Mouse (Mus musculus) natural killer cell, adult 2 months (primary cell): ENCODE measurements around the gene Sulf2.
A peak's percentile ranks its signal among the peaks of the same experiment; 100 is the strongest.

ENCODE experiments used
- DNase-seq, 2 experiments: peaks; one replicate each; pipeline ENCODE4 v3.0.0; 2022; ENCODE audit warnings: low spot score in 2 of 2

The Sulf2 gene

GRCm38 (mm10) chr2:166059684-166060423 lies 95.6 kb downstream of the Sulf2 start:
- peak; percentile 45 to 55 for DNase-seq

DNA sequence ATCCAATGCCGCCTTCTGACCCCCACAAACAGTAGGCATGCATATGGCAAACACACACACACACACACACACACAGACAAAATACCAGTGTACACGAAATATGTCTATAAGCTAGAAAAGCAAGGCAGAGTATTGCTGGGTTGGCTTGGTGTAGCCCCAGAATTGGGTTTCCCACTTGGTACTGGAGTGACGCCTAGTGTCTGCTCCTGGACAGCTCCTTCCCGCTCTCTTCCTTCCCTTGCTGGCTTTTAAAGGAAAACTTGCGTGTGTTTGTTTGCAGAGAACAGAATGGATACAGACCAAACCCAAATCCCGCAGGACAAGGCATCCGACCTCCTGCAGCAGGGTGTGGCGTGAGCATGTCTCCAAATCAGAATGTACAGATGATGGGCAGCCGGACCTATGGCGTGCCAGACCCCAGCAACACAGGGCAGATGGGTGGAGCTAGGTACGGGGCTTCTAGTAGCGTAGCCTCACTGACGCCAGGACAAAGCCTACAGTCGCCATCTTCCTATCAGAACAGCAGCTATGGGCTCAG lies 101.4 kb downstream of the Sulf2 start:
- DNase-seq: no peak

DNA sequence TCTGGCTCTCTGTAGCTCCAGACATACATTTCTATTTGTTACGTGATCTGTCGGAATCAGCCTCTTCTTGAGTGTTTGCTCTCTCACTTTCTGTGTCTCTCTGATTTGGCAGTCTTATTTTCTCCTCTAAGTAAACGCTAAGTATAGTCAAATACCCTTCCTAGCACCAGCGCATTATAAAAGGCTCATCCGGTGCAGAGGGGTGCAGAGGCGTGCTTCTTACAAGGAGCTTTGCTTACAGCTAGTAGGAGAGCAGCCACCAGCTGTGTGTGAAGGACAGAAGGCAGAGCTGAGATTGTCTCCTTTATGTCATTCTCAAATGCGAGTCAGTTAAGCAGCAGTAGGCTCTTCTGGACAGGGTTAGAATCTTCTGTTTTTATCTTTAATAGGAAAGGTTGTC lies 103.5 kb downstream of the Sulf2 start:
- DNase-seq: no peak

DNA sequence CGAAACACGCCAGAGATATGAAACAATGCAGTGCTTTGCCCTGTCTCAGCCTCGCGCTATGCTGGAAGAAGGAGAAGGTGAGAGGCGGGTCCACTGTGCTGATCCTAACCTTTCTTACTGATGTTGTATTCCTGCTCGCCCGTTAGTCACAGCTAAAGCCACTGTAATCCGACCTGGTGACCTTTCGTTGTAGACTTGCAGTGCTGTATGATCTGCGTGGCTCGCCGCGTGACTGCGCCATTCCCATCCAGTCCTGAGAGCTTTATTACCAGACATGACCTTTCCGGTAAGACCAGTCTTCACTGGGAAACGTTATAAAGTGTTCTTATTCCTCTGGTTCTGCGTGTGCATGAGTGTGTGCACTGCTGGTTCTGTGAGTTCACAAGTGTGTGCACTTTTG lies 104.0 kb downstream of the Sulf2 start:
- DNase-seq: no peak

DNA sequence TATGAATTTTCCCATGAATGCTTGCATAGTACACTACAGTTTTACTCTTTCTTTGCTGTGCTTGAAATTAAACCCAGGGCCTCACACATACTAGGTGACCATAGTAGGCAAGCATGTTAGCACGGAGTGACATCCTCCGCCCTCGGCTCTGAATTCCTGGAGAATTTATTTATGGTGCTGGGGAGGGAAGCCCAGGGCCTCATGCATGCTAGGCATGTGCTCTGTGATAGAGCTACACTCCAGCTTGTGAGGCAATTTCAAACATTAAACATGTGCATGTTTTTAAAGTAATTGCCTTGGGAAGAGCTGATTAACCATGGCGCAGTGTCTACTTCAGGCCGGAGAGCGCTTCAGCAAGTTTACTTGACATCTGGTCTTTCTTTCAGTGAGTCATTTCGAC lies 106.6 kb downstream of the Sulf2 start:
- no peak for DNase-seq

DNA sequence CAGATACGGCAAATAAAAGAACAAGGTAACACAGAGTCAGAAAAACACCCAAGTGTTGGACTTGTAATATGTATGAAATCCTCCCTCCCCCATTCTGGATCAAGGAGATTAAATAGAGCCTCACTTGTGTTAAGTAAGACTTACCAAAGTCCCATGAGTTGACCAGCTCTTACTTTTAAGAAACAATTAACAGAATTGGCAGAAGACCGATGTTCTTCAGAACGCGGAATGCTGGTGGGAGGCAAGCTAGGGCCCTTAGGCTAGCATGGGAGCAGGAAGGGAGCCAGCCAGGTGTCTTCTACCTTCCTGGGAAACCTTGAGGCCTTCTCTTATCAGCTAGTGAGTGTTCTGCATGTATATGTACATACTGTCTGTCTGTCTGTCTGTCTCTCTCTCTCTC lies 107.5 kb downstream of the Sulf2 start:
- DNase-seq: no peak

DNA sequence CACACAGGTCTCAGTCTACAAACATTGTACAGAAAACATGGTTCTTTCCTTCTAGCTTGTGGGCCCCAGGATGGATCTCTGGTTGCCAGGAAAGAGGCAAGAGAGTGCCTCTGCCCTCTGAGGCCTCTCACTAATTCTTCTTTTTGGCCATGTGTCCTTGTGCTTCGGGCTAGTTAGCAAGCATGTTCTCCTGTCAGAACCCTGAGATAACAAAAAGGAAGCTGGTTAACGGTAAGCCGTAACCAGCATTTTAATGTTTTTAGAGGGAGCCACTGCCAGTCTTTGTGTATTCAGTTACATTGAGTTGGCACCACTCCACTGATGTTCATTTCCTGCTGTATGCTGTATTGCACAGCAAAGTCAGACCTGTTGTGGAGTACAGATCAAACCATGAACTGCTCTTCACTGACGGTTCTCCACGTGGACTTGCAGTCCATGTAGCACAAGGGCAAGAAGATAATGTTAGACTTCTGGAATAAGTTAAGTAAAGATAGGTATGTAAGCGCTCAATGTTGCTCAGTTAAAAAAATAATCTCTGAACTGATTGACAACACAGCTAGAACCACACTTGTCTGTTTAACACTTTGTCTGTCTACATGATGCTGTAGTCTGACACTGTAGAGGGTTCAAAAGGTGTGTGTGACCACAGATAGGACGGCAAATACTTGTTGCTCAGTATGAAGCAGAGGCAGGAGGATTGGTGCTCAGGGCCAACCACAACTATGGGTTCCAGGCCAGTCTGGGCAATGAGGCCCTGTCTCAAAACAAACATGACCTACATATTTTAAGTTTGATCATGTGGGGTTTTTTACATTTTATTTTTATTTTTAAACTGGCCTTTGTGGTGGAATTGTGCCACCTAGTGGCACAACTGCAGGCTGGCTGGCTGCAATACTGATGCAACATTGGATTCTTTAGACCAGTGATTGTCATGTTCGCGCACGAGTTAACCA lies 109.6 kb downstream of the Sulf2 start:
- peak; percentile 50 to 57 for DNase-seq

- no peak for DNase-seq
These were observed 110.5 kb downstream of the Sulf2 start for GRCm38 (mm10) chr2:166045006-166045405.

GRCm38 (mm10) chr2:166042542-166042941 lies 112.9 kb downstream of the Sulf2 start:
- no peak for DNase-seq

- DNase-seq: no peak
These were observed 115.8 kb downstream of the Sulf2 start for GRCm38 (mm10) chr2:166039681-166040080.

- peak; percentile 53 to 76 for DNase-seq
These were observed 119.7 kb downstream of the Sulf2 start for GRCm38 (mm10) chr2:166035725-166036124.

GRCm38 (mm10) chr2:166034967-166035490 lies 120.4 kb downstream of the Sulf2 start:
- DNase-seq: no peak

GRCm38 (mm10) chr2:166032628-166033027 lies 122.8 kb downstream of the Sulf2 start:
- DNase-seq: no peak

DNA sequence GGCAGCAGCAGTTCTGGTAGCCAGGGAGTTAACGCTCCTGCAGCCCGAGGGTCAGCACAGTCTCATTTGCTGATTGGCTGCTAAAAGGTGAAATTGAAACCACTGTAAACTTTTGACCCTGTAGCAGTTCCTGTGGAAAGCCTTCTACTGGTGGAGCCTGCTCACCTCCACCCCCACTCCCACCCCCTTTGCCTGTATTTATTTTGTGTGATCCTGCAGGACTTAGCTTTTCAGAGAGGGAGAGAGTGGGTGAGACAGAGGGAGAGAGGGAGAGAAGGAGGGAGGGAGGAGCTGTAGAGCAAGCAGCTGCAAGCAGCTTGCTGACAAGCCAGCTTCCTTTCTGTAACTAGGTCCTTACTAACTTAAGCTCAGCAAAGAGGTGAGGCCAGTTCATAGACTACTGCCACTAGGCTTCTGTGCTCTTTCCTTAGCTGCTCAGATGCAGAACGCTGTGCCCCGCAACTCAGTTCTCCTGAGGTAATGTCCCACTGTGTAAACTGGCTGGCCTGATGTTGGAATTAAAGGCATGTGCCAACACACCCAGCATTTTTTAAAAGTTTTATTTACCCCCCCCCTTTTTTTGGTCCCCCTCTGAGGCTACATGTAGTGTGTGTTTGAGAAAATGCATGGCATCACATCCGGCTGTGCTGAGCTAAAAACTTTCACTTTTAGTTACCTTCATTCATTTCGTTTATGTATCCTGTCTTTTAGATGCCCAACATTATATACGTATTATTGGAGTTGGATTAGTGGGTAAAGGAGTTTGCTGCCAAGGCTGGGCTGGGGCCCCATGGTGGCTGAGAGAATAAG lies 124.1 kb downstream of the Sulf2 start:
- peak; percentile 31 to 40 for DNase-seq

- DNase-seq: no peak
These were observed 125.0 kb downstream of the Sulf2 start for GRCm38 (mm10) chr2:166030256-166030995.

DNA sequence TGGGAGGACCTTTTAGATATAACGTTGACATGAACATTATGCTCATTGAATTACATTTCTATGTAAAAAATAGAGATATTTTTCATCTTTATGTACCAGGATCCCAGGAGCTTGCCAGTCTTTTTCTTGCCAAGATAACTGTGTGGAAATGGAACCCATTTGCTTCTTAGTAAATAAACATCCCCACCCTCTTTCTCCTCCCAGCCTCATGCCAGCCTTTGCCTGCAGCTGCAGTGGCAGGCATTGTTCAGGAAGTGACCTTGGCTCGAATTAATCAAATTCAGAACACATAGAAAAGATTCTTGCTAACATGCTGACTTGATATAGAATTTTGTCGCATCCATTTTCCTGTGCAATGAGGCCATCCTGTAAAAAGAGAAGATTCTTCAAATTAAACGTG lies 126.2 kb downstream of the Sulf2 start:
- no peak for DNase-seq

- no peak for DNase-seq
These were observed 127.6 kb downstream of the Sulf2 start for GRCm38 (mm10) chr2:166027834-166028233.

- DNase-seq: no peak
These were observed 129.5 kb downstream of the Sulf2 start for GRCm38 (mm10) chr2:166025943-166026342.

DNA sequence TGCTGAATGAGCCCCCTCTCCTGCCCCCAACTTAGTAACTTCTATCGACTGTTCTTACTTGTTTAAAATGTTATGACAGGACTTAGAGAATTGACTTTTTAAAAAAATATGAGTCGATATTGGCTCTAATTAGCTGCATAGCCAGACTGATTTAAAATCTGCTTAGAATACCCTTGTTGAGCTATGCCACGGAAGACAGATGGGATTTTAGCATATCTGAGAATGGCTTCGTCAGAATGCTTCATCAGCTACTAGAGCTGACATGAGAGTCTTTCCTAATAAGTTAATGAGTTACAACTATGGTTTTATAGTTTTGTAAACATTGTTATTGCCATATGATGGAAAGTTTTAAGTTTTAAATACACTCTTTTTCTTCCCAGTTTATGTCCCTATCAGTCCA lies 130.8 kb downstream of the Sulf2 start:
- DNase-seq: no peak

GRCm38 (mm10) chr2:166024079-166024478 lies 131.4 kb downstream of the Sulf2 start:
- DNase-seq: no peak
